Mouse (Mus musculus) T-helper 17 cell (primary cell): ENCODE measurements at regions not wholly inside any gene's neighbourhood (a gene's known extent, or its start where the extent isn't known, plus 50 kb on each side); places are given as distances from the start of the nearest gene placed in this dataset.

ENCODE experiments used
- in situ Hi-C, 2 experiments: fragments of 300-600 bp; cut with MboI, MseI; formaldehyde crosslinking; loops; 1 replicate in 1 of 2; 2 replicates in 1 of 2; pipeline ENCODE4 v1.15.1; 2025; ENCODE audit warnings: high pct_unique_total_duplicates in 2 of 2

DNA sequence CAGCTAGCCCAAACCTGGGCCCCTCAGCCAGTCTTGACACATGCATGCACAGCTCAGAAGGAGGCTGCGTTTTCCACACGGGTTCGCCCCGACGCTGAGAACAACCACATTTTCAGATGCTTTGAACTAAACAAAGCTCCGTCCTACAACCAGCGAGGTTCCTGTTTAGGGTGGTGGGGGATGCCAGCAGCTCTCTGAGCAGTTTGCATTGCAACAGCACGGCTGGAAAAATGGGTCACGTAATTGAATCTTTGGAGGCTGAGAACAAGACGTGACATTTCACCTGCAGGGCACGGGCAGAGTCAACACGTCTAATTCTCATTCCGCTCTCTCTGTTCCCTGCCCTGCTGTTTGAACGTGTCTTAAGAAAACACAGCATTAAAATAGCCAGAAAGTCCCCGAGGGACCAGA, 119.2 kb downstream of the Syk start:
- in situ Hi-C loops: no loop called here

- in situ Hi-C loops: no loop called here
Observed at GRCm38 (mm10) chr13:52703401-52704164, 120.6 kb downstream of the Syk start.

DNA sequence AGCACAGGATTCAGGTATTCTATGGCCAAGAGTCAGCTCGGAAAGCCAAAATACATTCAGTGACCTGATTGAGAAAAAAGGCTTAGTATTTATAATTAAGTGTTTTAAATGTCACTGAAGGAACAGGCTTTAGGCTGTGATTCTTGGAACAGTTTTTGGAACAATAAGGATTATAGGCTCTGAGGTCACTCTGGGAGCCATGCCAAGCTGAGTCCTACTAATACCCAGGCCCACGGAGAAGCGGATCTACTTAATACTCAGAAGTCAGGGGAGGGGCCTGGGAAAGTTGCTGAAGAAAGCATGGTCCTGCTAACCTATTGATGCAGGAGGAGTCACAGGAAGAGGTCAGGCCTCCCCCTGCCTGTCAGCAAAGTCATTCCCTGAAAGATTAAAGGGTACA, 121.7 kb downstream of the Syk start:
- in situ Hi-C loops: loop anchor here (5.0 kb wide), 4 partner anchors 93 to 393 kb away; no protein-coding TSS in a partner anchor

GRCm38 (mm10) chr13:52709580-52709979, 126.6 kb downstream of the Syk start:
- in situ Hi-C loops: loop anchor here (5.0 kb wide), 4 partner anchors 88 to 388 kb away; no protein-coding TSS in a partner anchor

DNA sequence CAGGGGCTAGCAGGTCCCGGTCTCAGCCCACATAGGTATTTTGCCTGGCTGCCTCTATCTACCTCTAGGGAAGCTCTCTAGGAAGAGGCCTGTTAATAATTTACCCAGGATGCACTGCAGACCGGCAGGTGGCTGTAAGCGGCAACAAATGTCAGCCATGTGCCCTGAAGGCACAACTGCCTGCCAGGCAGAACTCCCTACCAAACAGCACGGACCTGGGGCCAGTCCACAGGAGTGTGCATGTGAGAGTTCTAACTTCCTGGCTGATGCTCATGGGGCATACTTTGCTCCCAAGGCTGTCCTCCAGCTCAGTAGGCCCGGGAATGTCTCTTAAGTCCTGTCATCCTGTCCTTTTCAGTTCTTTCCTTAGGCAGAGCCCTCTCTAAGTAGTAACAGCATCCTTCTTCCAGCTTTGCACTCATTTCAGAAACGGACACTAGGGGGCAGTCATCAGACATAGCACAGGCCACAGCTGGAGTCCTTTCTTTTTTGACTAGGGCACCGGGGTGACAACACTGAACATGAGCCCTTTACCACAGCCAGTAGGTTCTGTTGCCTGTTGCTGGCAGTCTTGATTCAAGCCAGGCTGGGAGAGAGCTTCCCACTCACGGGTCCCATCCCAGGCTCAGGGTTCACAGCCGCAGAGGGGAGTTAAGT, 128.9 kb downstream of the Syk start:
- in situ Hi-C loops: loop anchor here in 1 of 2 experiments (5.0 kb wide), 1 partner anchor 275 kb away; no protein-coding TSS in a partner anchor

DNA sequence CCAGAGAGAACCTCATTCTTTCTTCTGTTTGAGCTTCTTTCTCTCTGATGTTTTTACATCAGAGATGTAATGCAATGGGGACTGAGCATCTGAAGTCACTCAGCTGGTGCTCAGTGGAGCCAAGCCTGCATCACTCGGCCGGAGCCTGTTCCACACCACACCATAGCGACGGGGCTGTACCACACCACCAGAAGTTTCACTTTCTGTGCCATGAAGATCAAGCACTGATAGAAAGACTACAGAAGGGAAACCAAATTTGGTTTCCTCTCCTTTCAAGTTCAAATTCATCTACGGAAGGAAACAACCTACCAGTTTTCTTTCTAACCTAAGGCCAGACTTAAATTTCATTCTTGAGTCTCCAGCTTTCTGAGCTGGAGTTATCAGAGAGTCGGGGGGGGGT, 138.5 kb downstream of the Syk start:
- in situ Hi-C loops: no loop called here

DNA sequence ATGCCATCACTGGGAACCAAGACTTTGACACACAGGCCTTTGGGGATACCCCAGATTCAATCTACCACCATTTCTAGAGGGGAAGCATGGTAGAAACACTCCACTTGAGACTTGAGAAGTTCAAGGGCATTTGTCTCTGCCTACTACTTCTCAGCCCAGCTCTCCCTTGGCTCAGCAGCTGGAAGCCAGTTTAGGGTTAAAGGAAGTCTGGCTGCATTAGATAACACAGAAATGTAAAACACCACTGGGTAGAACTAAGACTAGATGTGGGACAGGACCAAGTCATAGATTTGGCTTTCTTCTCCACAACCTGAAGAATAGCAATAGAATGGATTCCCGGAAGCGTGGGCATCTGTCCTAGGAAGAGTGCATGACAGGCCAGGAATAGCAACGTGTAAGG, 139.7 kb downstream of the Syk start:
- in situ Hi-C loops: no loop called here

GRCm38 (mm10) chr13:52726043-52726442, 143.1 kb downstream of the Syk start:
- in situ Hi-C loops: no loop called here

- in situ Hi-C loops: no loop called here
Observed at GRCm38 (mm10) chr13:52726525-52726924, 143.6 kb downstream of the Syk start.

DNA sequence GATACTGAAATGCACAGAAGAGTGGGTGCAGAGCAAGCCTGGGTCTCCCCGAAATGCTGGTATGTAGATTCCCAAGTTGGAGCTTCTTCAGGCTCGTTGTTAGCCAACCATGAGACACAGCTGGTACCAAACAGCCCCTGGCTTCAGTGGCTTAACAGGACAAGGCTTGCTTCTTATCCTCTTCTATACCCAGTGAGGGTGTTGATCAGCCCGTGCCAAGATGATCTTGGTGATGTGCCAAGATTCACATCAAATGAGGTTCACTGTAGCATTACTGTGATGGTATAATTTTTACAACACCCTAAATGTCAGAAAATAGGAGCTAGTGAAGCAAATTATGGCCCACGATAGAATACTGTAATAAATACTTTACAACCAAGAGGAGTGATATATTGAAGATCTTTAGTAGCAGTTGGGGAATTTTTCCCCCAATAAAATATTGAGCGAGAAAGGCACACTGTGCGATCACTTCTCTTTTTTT, 152.5 kb downstream of the Syk start:
- in situ Hi-C loops: no loop called here

GRCm38 (mm10) chr13:52735934-52736523, 153.1 kb downstream of the Syk start:
- in situ Hi-C loops: no loop called here

DNA sequence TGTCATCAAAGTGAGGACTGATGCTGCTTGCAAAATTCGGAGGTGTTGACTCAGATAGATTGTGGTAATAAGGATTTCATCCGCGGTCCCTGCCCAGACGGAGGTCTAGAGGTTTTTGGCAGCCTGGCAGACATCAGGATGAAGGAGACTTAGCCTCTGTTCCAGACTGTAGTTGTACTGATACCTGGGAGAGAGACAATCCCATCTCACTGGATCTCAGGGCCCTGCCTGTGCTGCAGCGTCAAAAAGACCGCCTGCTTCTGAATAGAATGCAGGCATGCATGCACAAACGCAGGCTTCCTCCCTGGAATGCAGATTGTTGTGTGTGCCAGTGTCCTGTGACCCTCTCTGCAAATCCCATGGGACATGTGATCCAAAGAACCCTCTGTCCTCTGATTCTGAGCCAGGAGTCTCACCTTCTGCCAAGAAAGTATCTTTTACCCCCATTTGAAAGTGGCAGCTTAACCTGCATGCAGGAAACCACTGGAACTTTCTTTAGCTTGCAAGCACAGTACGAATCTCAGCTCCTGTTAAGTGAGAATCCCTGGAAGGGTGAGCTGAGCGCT, 155.2 kb downstream of the Syk start:
- in situ Hi-C loops: no loop called here

DNA sequence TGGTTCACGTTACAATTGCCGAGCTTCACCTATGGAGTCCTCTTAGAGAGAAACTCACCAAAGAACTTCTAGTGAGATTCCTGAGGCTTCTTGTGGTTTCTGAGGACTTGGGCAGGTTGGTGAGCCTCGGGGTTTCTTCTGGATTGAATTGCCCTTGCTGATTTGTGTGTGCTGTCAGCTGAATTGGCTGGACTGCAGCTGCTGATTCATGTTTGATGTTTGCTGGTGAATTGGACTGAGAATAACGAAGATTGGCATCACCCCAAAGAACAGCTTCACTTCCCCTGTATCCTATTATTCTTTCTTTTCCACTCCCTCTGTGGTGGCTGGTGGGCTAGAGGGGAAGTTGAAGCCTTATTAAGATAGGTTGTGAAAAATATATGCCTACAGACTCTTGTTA, 158.4 kb downstream of the Syk start:
- in situ Hi-C loops: no loop called here

DNA sequence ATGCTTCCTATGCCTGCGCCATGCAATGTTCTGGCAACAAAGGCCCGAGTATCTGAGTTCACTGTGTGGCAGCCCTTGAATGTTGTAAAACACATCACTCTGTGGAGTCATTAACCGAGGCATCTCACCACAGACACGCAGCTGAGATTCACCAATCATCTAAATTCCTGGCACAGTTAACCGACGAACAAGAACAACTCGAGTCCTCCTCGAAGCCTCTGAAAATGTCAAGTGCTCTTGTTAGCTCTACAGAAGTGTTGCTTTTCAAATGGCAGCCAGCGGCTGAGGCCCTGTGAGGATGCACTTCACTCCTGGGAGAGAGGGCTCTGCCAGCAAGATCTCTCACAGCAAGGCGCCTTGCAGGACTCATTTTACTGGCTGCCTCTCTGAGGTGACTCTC, 173.0 kb downstream of the Syk start:
- in situ Hi-C loops: no loop called here

GRCm38 (mm10) chr13:52765508-52766181, 163.8 kb downstream of the Auh start:
- in situ Hi-C loops: no loop called here

DNA sequence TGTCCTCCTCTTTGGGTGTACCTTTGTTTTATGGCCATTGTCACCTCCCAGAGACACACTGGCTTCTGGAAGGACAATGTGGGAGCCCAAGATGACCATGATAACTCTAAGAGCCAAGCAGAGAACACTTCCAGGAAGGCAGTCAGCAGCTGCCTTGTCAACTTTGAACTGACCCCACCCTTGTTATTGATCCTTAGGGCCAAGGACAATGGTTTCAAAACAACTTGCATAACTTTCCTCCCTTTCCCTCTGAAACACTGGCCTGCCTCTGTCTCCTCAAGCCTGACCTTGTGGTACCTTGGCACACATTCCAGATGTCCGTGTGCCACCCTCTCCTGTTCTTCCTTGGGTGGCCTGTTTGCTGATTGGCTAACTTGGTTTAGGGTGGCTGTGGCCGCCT, 163.2 kb downstream of the Auh start:
- in situ Hi-C loops: no loop called here

DNA sequence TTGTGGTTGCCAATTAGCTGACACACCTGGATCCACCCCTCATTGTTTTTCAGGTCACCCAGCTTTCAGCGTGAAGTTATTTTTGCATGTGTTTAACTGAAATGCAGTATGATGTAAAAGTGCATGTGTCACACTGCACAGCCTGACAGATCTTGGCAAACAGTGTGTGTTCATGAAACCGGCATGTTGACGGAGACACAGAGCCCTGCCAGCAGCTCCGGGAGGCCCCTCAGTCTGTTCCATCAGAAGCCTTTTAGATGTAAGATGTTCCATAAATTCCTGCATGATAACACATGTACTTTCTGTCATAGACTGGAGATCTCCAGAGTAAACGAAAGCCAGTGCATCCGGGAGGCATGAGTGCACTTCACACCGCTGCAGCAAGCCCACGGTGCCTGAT, 159.5 kb downstream of the Auh start:
- in situ Hi-C loops: no loop called here

DNA sequence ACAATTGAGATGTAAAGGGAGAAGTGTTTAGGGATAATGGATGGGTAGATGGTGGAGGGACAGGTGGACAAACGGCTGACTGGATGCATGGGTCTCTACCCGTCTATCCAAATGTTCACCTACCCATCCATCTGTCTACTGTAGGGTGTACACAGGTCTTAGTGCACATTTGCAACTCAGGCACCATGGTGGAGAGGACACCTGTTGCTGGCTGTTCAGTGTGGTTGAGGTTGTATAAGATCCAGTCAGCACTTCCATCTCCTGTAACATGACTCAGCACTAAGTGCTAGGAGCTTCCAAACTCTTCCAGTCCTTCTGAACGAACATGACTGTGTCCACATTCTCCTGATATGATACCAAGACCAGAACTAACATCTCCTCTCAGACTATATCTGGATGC, 158.0 kb downstream of the Auh start:
- in situ Hi-C loops: no loop called here

DNA sequence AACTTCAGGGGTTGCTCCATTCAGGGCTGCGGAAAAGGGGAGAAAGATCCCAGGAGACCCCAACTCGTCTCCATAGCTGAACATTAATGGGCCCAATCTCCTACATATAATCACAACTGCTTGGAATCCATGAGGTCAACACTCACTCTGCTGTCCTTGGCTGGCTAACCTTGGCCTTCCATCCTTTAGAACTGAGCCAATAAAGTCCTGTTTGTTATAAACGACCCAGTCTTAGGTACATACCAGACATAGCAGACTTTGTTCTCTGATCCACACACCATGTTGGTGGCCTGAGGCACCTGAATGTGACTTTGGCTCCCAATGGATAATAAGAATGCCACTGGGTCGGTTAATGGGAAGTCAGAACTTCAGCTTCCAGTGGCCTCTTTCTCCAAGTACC, 157.4 kb downstream of the Auh start:
- in situ Hi-C loops: no loop called here

- in situ Hi-C loops: no loop called here
Observed at GRCm38 (mm10) chr13:52777396-52778034, 152.0 kb downstream of the Auh start.

- in situ Hi-C loops: no loop called here
Observed at GRCm38 (mm10) chr13:52778848-52779247, 150.6 kb downstream of the Auh start.
